Mouse (Mus musculus): ENCODE measurements around the gene Ube2q2.
"Not testable (repeated sequence)": the region's sequence is repeated elsewhere in the genome, so short reads cannot be mapped to it uniquely, and the experiment has no call there.

Ube2q2 gene

GRCm38 (mm10) chr9:55148854-55149498 is at the start of gene Ube2q2:
TSS of gene Ube2q2 (plus strand) at chr9:55148854.
- DNase-seq (ENCODE audit: low read depth), result no peak

GRCm38 (mm10) chr9:55101117-55101516 is 47.5 kb upstream of the Ube2q2 start:
- no peak for DNase-seq (ENCODE audit: low read depth)

- DNase-seq (ENCODE audit: low read depth), result no peak
Observed at GRCm38 (mm10) chr9:55102186-55102835, 46.3 kb upstream of the Ube2q2 start.

GRCm38 (mm10) chr9:55102931-55103630 is 45.6 kb upstream of the Ube2q2 start:
- DNase-seq (ENCODE audit: low read depth), result no peak

- peak; percentile 84 for DNase-seq (ENCODE audit: low read depth)
Observed at GRCm38 (mm10) chr9:55110059-55110834, 38.4 kb upstream of the Ube2q2 start.

GRCm38 (mm10) chr9:55110835-55111217 is 37.8 kb upstream of the Ube2q2 start:
- DNase-seq (ENCODE audit: low read depth), result not testable (repeated sequence)

- no peak for DNase-seq (ENCODE audit: low read depth)
Observed at GRCm38 (mm10) chr9:55114752-55115151, 33.9 kb upstream of the Ube2q2 start.

GRCm38 (mm10) chr9:55117293-55118055 is 31.2 kb upstream of the Ube2q2 start:
- DNase-seq (ENCODE audit: low read depth), result no peak

GRCm38 (mm10) chr9:55122586-55122985 is 26.1 kb upstream of the Ube2q2 start:
- DNase-seq (ENCODE audit: low read depth), result no peak

- no peak for DNase-seq (ENCODE audit: low read depth)
Observed at GRCm38 (mm10) chr9:55125735-55126134, 22.9 kb upstream of the Ube2q2 start.

- DNase-seq (ENCODE audit: low read depth), result no peak
Observed at GRCm38 (mm10) chr9:55126295-55126694, 22.4 kb upstream of the Ube2q2 start.

- no peak for DNase-seq (ENCODE audit: low read depth)
Observed at GRCm38 (mm10) chr9:55131851-55132250, 16.8 kb upstream of the Ube2q2 start.

GRCm38 (mm10) chr9:55136576-55136975 is 12.1 kb upstream of the Ube2q2 start:
- DNase-seq (ENCODE audit: low read depth), result no peak

- DNase-seq (ENCODE audit: low read depth), result no peak
Observed at GRCm38 (mm10) chr9:55137112-55137511, 11.5 kb upstream of the Ube2q2 start.

GRCm38 (mm10) chr9:55139958-55140357 is 8.7 kb upstream of the Ube2q2 start:
- no peak for DNase-seq (ENCODE audit: low read depth)

- DNase-seq (ENCODE audit: low read depth), result no peak
Observed at GRCm38 (mm10) chr9:55149499-55150278, 1.0 kb downstream of the Ube2q2 start.

- DNase-seq (ENCODE audit: low read depth), result no peak
Observed at GRCm38 (mm10) chr9:55150279-55150726, 1.6 kb downstream of the Ube2q2 start.

- no peak for DNase-seq (ENCODE audit: low read depth)
Observed at GRCm38 (mm10) chr9:55151096-55151495, 2.4 kb downstream of the Ube2q2 start.

- DNase-seq (ENCODE audit: low read depth), result no peak
Observed at GRCm38 (mm10) chr9:55152935-55153334, 4.3 kb downstream of the Ube2q2 start.

GRCm38 (mm10) chr9:55170655-55171412 is 22.2 kb downstream of the Ube2q2 start:
- DNase-seq (ENCODE audit: low read depth), result peak; percentile 27
